Mouse (Mus musculus) thymus, postnatal 14 days (tissue): ENCODE measurements around the gene Olfr593.
"Not testable (repeated sequence)": the region's sequence is repeated elsewhere in the genome, so short reads cannot be mapped to it uniquely, and the experiment has no call there.

Experiments used
- DNase-seq: peaks from one replicate; pipeline ENCODE4 v3.0.0; 2021

The Olfr593 gene

DNA sequence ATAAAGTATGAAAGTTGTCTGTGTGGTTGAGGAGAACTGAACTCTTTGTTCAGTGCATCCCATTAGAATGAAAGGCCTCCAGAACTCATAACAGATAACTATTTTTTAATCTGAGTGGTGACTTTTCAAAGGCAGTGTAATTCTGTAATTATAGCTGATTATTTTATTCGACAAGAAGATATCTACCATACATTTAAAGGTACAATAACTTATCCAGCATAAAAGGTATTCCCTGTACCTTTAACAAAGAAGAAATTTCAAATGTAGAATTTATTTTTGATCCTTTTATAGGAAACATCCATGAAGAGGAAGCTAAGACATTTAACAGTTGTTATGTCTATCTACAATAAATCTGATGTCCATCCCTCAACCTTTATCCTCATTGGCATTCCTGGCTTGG lies at the start of gene Olfr593:
Gene Olfr593 (plus strand): TSS at position 301 of the 400 bp plus-strand sequence.
- DNase-seq, result no peak

DNA sequence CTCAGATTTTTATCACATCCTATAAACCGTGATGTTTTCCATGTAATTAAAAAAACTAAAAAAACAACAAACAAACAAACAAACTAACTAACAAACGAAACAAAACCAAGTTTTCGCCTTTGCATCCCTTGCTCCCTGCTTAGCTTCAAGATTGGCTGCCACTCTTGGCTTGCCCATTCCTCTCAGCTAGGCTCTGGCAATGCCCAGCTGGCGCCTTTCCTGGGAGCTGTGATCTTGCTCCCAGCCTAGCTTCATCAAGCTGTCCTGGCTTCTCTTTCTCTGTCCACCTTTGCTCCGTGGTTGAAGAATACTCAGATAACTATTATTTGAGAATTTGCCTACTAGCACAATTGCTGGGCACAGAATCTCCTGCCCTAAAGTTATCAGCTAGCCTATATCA lies 42.0 kb upstream of the Olfr593 start:
- DNase-seq, result no peak

DNA sequence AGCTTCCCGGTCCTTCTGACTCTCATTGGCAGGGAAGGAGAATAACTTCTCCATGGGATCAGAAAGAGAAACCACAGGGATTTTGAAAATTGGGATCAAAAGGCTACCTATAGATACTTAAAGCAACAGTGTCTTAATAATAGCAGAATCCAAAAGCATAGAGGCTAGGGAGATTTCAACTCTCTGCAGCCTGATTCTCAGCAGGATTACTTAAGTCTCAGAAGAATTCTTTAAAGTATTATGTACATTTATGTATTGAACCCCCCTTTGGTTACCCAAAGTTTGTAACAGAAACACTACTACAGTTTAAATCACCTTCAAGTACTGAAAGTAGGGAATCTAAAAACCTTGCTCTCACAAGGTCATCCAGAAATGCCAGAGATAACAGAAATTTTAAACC lies 33.4 kb upstream of the Olfr593 start, which contains the start of gene Olfr591:
Gene Olfr591 (minus strand): TSS at position 101 of the 400 bp plus-strand sequence.
- DNase-seq, result no peak

DNA sequence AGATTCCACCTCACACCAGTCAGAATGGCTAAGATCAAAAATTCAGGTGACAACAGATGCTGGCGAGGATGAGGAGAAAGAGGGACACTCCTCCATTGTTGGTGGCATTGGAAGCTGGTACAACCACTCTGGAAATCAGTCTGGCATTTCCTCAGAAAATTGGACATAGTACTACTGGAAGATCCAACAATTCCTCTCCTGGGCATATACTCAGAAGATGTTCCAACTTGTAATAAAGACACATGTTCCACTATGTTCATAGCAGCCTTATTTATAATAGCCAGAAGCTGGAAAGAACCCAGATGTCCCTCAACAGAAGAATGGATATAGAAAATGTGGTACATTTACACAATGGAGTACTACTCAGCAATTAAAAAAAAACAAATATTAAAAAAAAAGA lies 27.2 kb upstream of the Olfr593 start, which contains the start of gene Olfr592:
Gene Olfr592 (plus strand): TSS at position 301 of the 400 bp plus-strand sequence.
- DNase-seq, result not testable (repeated sequence)

GRCm38 (mm10) chr7:103212050-103212449 lies 388 bp downstream of the Olfr593 start:
- DNase-seq, result not testable (repeated sequence)

- DNase-seq, result no peak
These were observed 5.0 kb downstream of the Olfr593 start, which contains the start of gene Olfr594 for GRCm38 (mm10) chr7:103216696-103217095. Gene Olfr594, plus strand, starts transcription at chr7:103216996.

- DNase-seq, result not testable (repeated sequence)
These were observed 40.7 kb downstream of the Olfr593 start, which contains the start of gene Usp17ld for GRCm38 (mm10) chr7:103252405-103252804. Gene Usp17ld, minus strand, starts transcription at chr7:103252505.
